Mouse (Mus musculus) hindbrain, embryonic 11.5 days (tissue): ENCODE data around the gene Gm5294. TPM values are rescaled to one million over a fixed set of nuclear protein-coding genes. Genes with fewer than 3 reads are reported as not detected.

Source experiments
- ATAC-seq: fragments of 200-750 bp; cut with Nextera tagmentation; 2 replicates; pipeline ENCODE4 v1.8.0; 2017; ENCODE audit warnings: mild to moderate bottlenecking, moderate TSS enrichment, moderate library complexity; ENCODE audit not compliant: low FRiP score
- DNase-seq: peaks from one replicate; pipeline ENCODE4 v3.0.0-alpha.2; 2015; ENCODE audit warnings: low spot score
- H3K27ac ChIP-seq: fragments of 300-500 bp; sonication (generic); 2 replicates; pipeline ENCODE4 v1.5.1; 2014; ENCODE audit warnings: mild to moderate bottlenecking, low read depth, low read length
- H3K27me3 ChIP-seq: fragments of 300-500 bp; sonication (generic); 2 replicates; pipeline ENCODE4 v1.6.1; 2014; ENCODE audit warnings: mild to moderate bottlenecking, low read length, moderate library complexity, mixed read lengths; ENCODE audit not compliant: control insufficient read depth, insufficient read depth
- H3K36me3 ChIP-seq: fragments of 300-500 bp; sonication (generic); 2 replicates; pipeline ENCODE4 v1.6.1; 2014; ENCODE audit warnings: mild to moderate bottlenecking, low read length, moderate library complexity, mixed read lengths; ENCODE audit not compliant: control insufficient read depth, insufficient read depth
- H3K4me1 ChIP-seq: fragments of 300-500 bp; sonication (generic); replicated peaks from 2 replicates; pipeline ENCODE4 v1.6.1; 2014; ENCODE audit warnings: low read length, mixed read lengths; ENCODE audit not compliant: control insufficient read depth, insufficient read depth
- H3K4me2 ChIP-seq: fragments of 300-500 bp; sonication (generic); replicated peaks from 2 replicates; pipeline ENCODE4 v1.6.1; 2014; ENCODE audit warnings: mild to moderate bottlenecking, low read depth, low read length
- H3K4me3 ChIP-seq: fragments of 300-500 bp; sonication (generic); 2 replicates; pipeline ENCODE4 v1.5.1; 2014; ENCODE audit warnings: low read depth, low read length
- H3K9ac ChIP-seq: fragments of 300-500 bp; sonication (generic); 2 replicates; pipeline ENCODE4 v1.6.1; 2014; ENCODE audit warnings: low read depth, low read length
- H3K9me3 ChIP-seq: fragments of 300-500 bp; sonication (generic); 2 replicates; pipeline ENCODE4 v1.6.1; 2016; ENCODE audit warnings: low read length; ENCODE audit not compliant: control insufficient read depth
- WGBS: fragments of 180-500 bp; shearing (Covaris S2); extraction: QIAGEN DNeasy Blood & Tissue Kit; methylation state at CpG from one replicate; pipeline ENCODE4 v1.1.7; 2014; 5-methylcytosine and 5-hydroxymethylcytosine counted together
- polyA plus RNA-seq: library from polyadenylated mRNA; unstranded; fragments of >200 nt; fragmentation: Nextera tagmentation; extraction: Ambion mirVana; gene quantifications from 2 replicates; pipeline ENCODE4 v1.2.1, GENCODE M21; 2014

Gm5294 gene
- polyA plus RNA-seq, 1 experiment from 2014 or later: not detected

DNA sequence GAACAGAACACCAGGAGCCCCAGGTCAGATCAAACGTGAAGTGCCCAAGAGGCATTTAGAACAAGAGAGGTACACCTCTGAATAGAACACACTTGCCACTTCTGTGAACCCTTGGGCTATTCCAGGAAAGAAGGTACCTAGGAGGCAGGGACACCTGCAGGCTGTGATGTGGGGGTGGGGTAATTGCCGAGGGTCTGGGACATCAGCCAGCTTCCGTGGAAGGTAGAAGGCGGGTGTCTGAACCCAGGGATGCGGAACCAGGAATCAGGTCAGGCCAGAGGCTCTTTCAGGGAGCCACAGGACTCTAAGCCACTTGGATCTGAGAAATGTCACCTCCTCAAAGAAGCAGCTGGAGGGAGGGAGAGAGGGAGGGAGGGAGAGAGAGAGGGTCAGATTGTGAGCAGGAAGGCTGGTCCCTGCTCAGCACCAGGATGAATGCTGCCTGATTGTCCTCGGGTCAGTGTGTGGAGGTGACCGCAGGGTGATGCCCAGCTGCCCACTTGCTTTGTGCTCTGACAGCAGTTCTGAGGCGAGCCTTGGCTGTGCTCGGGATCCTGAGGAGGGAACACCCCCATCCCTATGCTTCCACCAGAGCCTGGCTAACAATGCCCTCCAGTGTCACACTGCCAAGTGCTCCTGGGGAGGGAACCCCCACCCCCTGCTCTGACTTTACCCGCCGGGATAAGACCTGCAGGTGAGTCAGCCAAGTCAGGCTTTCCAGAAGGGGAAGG is 31.2 kb upstream of the Gm5294 start:
- Histone ChIP-seq H3K36me3 (0 out of 2 replicates have a peak, but pooled peaks cover 3% of the 10 kb centered on the region), H3K4me3 (no peak overlapping the region), H3K27me3 (no peaks in the 10 kb centered on the region), H3K9ac (no peak overlapping the region), H3K4me1 (no peaks in the 10 kb centered on the region), H3K4me2 (no peak overlapping the region), H3K27ac (no peak overlapping the region), H3K9me3 (no peaks in the 10 kb centered on the region)
- ATAC-seq (no peak), DNase-seq (no peak)
- 57% methylated on average over 11 of the region's 11 CpGs for WGBS

DNA sequence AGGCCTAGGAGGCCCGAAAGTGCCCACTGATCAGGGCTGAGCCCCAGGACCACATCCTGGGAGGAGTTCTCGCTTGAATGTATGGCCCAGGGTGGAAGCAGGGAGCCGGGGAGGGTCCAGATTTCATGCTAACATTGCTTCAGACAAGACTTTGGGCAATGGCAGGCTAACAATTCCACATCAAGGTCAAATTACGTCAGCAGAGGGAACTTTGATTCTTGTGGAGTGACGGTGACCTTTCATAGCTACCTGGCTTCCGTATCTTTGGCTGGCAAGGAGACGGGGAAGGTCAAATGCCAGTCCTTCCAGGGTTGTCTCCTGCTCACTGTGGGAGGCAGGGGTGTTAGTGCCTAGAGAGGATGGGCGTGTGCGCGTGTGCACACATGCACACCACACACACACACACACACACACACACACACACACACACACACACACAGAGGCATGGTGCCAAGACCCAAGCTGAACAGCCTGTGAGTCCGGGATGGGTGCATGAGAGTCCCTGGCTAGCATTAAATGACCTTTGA is 28.9 kb upstream of the Gm5294 start:
- Histone ChIP-seq H3K9ac (no peak overlapping the region), H3K4me2 (no peak overlapping the region), H3K9me3 (no peaks in the 10 kb centered on the region), H3K4me3 (no peak overlapping the region), H3K4me1 (no peaks in the 10 kb centered on the region), H3K27me3 (no peaks in the 10 kb centered on the region), H3K27ac (no peak overlapping the region), H3K36me3 (0 out of 2 replicates have a peak, but pooled peaks cover 3% of the 10 kb centered on the region)
- 93% methylated on average over 11 of the region's 11 CpGs for WGBS
- DNase-seq (no peak), ATAC-seq (no peak)

DNA sequence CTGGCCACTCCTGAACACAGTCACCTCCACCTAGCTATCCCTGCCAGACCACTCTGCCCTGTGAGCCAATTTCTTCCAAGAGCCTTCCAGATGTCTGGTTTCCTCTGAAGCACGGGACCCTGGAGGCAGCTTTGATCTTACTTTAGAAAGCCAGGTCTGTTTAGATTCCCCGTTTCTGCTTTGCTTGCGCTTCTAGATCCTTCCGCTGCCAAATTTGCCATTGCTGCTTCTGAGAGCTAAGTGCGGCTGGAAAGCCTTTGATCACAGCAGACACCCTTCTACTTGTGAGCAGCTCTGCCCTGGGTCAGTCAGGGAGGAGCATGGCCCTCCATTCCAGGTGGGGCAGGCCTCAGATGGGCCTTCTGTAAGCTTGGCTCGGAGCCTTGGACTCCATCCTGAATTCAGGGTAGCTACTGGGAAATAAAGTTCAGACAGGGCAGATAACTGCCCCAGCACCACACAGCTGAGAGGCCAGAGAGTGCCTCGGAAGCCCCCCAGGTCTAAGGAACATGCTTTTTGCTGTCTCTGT is 18.2 kb upstream of the Gm5294 start:
- Histone ChIP-seq H3K36me3 (no peaks in the 10 kb centered on the region), H3K4me3 (no peak overlapping the region), H3K9me3 (no peaks in the 10 kb centered on the region), H3K4me1 (no peaks in the 10 kb centered on the region), H3K9ac (no peak overlapping the region), H3K4me2 (no peak overlapping the region), H3K27me3 (no peaks in the 10 kb centered on the region), H3K27ac (no peak overlapping the region)
- DNase-seq: no peak
- 74% methylated on average over 7 of the region's 7 CpGs for WGBS
- ATAC-seq: no peak

DNA sequence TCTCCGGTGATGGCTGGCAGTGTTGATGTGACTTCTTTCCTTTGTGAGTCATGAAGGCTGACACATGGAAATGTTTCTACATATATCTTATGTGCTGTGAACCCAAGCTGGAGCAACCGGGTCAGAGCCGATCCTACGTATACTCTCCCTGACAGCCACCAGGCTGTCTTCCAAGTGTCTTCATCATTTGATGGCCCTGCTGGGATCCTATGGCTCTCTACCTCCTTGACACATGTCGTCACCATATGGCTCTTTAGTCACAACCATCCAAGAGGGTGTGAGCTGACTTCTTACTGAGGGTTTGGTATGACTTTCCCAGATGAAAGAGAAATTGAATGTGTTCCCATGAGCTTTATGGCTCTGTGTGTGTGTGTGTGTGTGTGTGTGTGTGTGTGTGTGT is 15.6 kb upstream of the Gm5294 start:
- no peak for ATAC-seq
- H3K27me3 ChIP-seq: no peaks in the 10 kb centered on the region
- no peak overlapping the region for H3K4me2 ChIP-seq
- no peaks in the 10 kb centered on the region for H3K36me3 ChIP-seq
- 94% methylated on average over 5 of the region's 5 CpGs for WGBS
- no peak overlapping the region for H3K4me3 ChIP-seq
- no peaks in the 10 kb centered on the region for H3K4me1 ChIP-seq
- no peak overlapping the region for H3K9ac ChIP-seq
- H3K9me3 ChIP-seq: no peaks in the 10 kb centered on the region
- H3K27ac ChIP-seq: no peak overlapping the region
- DNase-seq: no peak

DNA sequence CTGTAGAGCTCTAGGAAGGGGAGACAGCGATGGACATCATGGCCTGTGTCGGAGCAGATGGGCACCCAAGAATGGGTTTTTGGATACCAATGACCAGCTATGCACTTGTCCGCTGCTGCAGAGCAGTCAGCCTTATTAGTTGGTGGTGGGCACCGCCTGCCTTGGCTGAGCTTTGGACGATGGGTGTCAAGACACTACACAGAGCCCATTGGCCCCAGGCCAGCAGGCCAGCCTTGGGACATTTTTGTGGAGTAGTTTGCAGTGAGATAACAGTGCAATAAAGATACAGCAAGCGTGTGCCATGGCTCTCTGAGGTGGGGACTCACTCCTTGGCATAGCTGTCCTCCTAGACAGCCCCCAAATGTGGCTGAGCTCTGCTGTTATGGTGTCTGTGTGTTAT is 10.1 kb upstream of the Gm5294 start:
- Histone ChIP-seq H3K27me3 (no peaks in the 10 kb centered on the region), H3K27ac (no peak overlapping the region), H3K4me1 (no peaks in the 10 kb centered on the region), H3K4me2 (no peak overlapping the region), H3K9ac (no peak overlapping the region), H3K36me3 (0 out of 2 replicates have a peak, but pooled peaks cover 3% of the 10 kb centered on the region), H3K9me3 (no peaks in the 10 kb centered on the region), H3K4me3 (no peak overlapping the region)
- WGBS: 92% methylated on average over 6 of the region's 6 CpGs
- ATAC-seq (no peak), DNase-seq (no peak)

DNA sequence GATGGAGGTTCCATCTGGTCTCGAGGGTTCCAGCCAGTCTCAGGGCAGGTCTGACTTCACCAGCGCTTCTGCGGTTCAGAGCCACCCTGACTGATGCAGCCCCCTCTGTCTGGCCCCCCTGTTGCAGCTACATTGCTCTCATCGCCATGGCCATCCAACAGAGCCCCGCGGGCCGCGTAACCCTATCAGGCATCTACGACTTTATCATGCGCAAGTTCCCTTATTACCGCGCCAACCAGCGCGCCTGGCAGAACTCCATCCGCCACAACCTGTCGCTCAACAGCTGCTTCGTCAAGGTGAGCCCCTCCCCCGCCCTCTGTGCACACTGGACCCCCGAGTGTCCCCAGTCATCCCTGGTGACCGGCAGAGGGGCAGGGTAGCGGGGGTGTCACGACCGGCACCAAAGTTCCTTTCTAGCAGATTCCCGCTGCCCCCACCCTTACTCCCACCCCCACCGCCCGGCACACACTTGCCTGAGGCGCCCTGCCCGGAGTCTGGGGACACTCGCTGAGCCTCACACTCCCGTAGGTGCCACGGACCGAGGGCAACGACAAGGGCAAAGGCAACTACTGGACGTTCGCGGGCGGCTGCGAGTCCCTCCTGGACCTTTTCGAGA is 945 bp downstream of the Gm5294 start:
- H3K27me3 ChIP-seq: peaks cover 45% of the 10 kb centered on the region
- no peaks in the 10 kb centered on the region for H3K9me3 ChIP-seq
- DNase-seq (peak; percentile 39), ATAC-seq (no peak)
- peak overlapping the region; percentile 32; the same call in 1 of the 2 replicates for H3K4me2 ChIP-seq
- no peaks in the 10 kb centered on the region for H3K36me3 ChIP-seq
- H3K4me1 ChIP-seq: peaks cover 6% of the 10 kb centered on the region; the same call in 1 of the 2 replicates
- H3K4me3 ChIP-seq: peak overlapping the region; percentile 23
- H3K27ac ChIP-seq: no peak overlapping the region
- 7% methylated on average over 39 of the region's 39 CpGs for WGBS
- H3K9ac ChIP-seq: no peak overlapping the region

DNA sequence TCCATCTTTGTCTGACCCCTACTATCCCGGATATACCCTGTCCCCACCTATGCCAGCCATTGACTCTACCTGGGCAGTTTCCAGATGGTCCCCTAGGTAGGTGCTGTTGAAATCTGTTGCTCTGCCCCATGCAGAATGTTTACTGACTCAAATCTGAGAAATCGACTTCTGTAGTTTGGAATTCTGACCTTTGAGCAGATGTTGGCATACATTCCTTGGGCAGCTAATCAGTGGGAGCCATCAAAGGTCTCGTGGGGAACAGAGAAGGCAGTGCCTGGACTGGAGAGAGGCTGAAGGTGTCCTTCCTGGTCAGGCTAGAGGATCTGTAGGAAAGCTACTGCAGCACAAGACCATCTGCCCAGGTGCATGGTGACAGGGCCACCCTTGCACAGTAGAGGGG is 5.2 kb downstream of the Gm5294 start:
- Histone ChIP-seq H3K4me2 (no peak overlapping the region), H3K9ac (no peak overlapping the region), H3K27ac (no peak overlapping the region), H3K27me3 (peaks cover 29% of the 10 kb centered on the region), H3K4me1 (0 out of 2 replicates have a peak, but pooled peaks cover 3% of the 10 kb centered on the region), H3K36me3 (no peaks in the 10 kb centered on the region), H3K4me3 (no peak overlapping the region), H3K9me3 (no peaks in the 10 kb centered on the region)
- WGBS: 80% methylated on average over 3 of the region's 3 CpGs
- DNase-seq (no peak), ATAC-seq (no peak)

DNA sequence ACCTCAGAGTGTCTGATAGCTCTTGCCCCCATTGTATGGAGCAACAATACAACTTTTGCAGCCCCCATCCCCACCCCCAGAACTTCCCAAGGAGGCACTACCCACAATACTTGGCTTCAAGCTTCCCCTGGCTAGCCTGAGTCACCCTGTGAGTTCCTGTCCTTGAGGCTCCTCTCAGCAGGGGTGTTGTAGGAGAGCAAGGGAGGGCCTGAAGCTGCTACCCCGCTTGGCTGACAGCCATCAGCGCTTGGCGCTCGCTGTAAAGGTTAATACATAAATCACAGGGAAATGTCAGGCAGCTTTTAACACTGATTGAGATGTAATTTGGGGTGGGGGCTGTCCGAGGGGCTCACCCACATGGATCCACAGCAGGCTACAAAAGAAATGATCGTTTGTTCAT is 13.5 kb downstream of the Gm5294 start:
- Histone ChIP-seq H3K4me3 (no peak overlapping the region), H3K36me3 (no peaks in the 10 kb centered on the region), H3K9me3 (no peaks in the 10 kb centered on the region), H3K27ac (no peak overlapping the region), H3K27me3 (no peaks in the 10 kb centered on the region), H3K4me1 (no peaks in the 10 kb centered on the region), H3K9ac (no peak overlapping the region), H3K4me2 (no peak overlapping the region)
- ATAC-seq (no peak), DNase-seq (no peak)
- 61% methylated on average over 6 of the region's 6 CpGs for WGBS
